Mouse (Mus musculus) embryo, embryonic 9.5 days (tissue): ENCODE data around the gene P2ry10b.

Experiments used
- DNase-seq: peaks from one replicate; pipeline ENCODE4 v3.0.0-alpha.2; 2017; ENCODE audit errors: extremely low spot score

The P2ry10b gene

DNA sequence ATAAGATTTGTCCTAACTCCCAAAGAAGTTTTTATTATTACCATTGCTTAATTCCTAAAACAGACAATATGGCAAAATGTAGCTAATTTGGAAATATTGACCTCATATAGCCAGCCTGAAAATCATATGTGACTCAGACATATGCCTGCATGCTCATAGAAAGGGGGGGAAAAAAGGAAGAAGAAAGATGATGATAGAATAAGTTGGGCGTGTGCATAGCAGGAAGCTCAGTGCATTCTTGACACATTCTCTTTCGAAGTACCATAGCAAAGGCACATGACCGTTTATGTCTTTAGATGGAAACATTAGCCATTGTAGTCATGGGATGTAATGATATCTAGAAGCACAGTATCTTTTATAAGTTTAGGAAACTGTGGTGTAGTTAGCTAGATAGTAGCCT, at the start of gene P2ry10b:
Gene P2ry10b (plus strand): TSS at position 247 of the 400 bp plus-strand sequence.
- no peak for DNase-seq

DNA sequence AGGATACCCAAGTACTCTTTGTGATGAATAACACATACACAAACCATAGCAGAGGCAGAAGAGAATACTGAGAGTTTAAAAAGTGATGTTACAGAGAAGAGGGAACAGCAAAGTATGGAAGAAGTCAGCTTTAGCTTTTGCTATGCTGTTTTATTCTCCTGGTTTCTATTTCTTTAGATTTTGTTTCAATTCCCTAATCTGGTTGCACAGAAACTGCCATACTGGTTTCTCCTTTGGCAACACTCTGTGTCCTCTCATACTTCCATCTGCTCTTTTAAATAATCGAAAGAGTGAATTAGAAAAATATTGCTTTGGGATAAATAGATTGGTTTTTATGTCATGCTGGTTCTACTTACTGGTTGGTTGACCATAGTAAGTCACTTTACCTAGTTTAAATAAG, 32.4 kb upstream of the P2ry10b start:
- no peak for DNase-seq

DNA sequence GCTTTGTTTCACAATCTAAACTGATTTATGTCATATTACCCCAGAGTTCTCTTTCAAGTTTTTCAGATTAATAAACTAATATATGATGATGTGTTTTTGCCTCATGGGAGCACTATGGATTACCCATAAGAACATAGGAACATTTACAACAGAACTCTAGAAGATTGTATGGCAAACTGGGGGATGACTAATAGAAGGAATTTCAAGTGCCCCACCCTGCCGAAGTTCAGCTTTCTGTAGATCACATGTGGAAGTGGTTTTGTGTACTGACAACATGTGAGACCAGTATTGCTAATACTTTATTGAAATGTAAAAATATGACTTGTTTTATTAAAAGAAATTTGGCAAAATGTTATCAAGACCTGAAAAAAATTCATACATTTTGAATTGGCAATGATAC, 31.7 kb upstream of the P2ry10b start:
- DNase-seq, result no peak

DNA sequence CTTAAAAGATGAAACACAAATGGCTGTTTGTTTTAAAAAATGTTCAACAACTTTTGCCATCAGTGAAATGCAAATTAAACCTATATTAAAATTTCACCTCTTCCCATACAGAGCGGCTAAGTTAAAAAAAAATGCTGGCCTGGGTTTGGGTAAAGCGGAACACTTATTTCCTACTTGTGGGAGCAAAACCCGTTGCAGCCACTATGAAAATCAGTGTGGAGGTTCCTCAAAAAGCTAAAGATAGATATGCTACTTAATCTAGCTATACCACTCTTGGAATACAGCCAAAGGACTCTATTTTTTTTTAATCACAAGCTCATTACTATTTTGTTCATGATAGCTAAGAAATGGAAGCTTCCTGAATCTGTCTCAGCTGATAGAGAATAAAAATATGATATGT, 5.5 kb upstream of the P2ry10b start:
- DNase-seq, result no peak

DNA sequence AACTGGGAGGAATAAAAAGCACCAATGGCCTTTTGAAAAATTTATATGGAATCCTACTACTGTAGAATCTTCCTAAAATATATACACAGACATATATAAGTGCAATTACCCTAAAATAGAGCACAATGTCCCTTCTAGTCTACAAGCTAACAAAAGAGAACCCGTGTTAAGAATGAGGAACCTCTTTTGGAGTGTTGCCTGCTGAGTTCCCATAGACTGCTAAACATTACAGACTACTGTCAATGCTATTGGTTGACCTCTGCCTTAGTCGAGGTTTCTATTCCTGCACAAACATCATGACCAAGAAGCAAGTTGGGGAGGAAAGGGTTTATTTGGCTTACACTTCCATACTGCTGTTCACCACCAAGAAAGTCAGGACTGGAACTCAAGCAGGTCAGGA, 4.8 kb upstream of the P2ry10b start:
- no peak for DNase-seq

DNA sequence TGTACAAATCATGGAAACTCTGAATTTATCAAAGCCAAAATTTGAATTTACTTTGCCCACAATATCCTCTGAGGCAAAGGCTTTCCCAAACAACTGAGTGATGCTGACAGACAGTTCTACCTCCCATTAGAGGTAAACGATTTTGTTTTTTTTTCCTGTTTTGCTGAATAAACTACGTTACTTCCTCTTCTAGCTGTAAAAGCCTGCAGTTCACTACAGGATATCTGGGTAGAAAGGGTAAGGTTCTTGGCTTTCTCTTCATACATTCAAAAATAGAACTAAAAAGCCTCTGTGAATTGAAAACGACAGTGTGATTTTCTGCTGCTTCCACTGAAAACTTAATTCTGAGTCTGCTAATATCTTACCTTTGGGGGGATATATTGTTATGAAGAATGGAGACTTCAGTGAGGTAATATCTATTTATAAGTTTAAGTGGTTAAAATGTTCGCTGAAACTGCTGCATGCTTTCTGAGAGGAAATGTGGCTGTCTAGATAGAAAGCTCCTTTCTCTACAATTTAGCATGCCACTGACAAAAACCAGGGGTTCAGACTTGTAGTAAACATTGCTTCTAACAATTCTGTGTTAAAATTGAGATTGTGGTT, 765 bp downstream of the P2ry10b start:
- DNase-seq, result no peak

DNA sequence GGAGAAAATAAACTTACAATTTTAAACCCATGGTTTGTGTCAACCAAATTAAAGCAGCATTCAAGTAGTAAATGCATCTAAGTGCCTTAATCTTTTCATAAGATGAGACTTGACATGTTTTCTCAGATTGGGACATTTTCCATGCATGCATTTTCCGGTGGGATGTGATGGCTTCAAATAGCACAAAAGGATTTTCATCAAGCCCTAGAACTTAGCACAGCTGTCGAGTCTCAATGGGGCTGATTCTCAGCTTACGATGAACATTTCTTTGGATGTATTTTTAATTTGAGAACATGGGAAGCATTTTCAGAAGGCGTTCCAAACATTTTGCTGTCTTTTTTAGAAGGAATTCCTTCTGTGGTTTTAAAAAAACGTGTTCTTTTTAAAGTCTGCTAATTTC, 1.3 kb downstream of the P2ry10b start:
- DNase-seq, result no peak

DNA sequence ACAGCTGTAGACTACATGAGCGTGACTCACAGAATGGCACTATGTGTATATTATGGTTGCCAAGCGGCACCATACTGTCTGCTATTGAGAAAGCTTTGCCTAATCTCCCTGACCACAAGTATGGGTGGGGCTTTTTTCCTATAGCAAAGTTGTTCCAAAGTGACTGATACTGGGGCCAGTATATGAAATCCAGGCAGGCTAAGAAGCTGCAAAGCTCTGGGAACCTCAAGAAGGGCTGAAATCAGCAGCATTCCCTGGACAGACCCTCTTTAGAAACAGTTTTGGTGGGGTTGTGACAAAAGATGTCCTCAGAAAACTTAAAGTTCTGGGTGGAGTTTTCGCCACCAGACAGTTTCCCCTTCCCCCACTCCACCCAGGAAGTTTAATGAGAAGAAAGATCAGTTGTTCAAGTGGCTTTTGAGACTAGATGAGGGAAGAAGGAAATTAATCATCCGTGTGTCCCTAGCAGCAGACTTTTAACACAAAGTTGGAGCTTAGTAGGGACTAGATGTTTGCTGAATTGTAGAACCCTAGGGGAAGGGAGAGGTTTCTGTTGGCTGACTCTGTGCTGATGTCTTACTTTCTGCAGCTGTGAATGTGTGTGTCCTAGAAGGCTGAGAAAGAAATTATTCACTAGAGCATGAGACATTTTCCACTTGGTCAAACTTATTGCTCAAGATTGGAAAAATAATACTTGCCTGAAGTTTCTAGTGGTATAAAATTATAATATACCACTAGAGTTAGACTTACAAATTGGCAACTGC, 2.2 kb downstream of the P2ry10b start:
- no peak for DNase-seq

DNA sequence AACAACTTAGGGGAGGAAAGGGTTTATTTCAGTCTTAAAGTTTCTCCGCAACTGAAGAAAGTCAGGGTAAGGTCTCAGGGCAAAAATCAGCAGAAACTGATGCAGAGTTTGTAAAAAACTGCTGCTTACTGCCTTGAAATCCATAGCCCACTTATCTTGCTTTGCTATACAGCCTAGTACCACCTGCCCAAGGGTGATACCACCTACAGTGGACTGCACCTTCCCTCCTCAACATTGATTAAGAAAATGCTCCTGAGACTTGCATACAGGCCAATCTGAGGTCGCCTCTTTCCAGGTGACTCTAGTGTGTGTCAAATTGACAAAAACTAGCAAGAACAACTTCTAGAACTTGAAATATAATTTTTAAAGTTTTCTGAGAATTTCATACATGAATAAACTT, 7.3 kb downstream of the P2ry10b start:
- no peak for DNase-seq

DNA sequence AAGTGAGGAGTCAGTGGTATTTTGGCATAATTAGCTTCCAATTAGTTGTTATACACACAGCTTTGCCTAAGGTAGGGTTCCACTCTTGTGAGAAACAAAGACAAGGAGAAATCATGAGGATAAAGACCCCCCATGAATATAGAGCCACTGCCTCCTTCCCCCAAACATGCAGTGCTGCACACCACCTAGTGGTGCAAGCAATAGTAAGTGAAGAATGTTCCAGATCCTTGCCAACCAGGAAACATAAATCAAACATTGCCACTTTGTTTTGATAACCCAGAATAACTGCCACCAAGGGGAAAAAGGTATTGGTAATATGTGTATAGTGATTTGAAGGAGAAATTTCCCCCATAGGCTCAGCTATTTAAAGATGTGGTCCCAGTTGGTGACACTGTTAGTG, 11.8 kb downstream of the P2ry10b start:
- no peak for DNase-seq

DNA sequence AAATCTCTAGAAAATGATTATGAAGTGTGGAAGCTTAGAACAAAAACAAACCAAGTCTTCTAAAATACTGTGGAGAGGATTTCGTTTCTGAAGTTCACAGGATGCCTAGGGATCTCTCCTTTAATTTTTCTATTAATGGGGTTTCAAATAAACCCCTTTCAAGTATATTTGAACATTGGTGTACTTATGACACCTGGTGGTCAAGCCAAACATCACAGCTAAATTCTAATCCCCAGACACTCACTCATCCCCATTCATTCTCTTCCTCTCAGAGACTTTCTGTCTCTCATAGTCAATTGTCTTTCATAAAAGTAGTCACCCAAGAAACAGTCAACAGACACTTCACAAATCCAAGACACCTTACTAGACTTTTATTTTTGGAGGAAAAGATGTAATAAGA, 19.6 kb downstream of the P2ry10b start:
- no peak for DNase-seq

DNA sequence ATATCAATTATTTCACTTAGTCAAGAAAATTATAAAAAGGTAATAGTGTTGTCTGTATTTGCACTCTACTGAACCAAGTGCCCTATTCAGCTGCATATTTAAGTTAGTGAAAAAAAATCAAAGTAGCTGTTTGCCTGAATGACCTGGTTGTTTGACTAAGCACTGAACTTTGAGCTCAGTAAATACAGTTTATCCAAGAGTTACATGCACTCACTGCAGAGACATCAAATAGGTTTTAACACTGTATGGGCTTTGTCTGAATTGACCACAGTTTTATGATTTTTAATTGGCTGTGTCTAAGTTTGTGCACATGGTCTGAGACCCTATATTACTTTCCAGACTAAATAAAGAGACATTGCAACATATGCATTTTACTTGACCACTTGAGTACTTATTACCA, 20.4 kb downstream of the P2ry10b start:
- no peak for DNase-seq

DNA sequence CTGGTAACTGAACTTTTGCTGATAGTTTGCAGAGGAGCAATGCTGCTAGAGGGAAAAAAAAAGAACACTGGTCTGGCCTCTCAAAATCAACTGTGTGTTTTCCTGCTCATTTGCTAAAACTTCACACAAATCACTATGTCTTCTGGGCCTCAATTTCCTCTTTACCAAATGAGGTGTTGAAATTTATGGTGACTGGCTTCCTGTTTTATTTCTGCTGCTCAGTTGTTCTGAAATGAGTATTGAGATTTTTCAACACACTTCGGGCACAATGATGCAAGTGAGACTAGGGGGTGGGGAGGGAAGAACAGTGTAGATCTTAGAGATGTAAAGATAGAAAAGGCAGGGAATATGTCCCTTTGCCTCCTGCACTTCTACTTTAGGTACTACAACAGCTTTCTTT, 30.0 kb downstream of the P2ry10b start:
- DNase-seq, result no peak

DNA sequence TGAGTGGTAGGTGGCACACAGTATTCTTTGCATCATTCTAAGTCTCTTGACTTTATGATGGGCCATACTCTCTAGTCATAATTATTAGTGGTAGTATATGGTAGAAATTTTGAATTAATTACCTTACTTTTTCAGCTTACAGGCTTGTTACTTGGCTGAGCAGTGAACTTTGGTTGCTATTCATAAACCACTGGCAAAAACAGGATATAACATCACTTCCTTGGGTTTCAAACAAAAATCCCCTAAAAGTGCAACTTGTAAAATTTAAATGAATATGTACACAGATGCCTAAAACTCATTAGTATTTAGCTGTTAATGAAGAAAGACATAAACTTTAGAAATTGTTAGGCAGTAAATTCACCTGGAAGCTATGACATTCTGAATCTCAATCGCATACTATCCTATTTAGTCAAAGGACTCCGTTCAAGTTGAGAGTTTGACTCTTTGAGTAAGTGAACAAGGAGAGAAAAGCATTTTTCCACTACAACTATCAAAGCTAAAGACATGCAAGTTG, 68.9 kb downstream of the P2ry10b start:
- no peak for DNase-seq
